Mouse (Mus musculus) adrenal gland, adult 2 months (tissue): ENCODE data around the gene Wdr54. TPM values are rescaled to one million over a fixed set of nuclear protein-coding genes. Genes with fewer than 3 reads are reported as not detected.

ENCODE experiments used
- DNase-seq: peaks from one replicate; pipeline ENCODE4 v3.0.0; 2021
- polyA plus RNA-seq: library from polyadenylated mRNA; depleted of rRNA; stranded (reverse); fragments of >200 nt; gene quantifications from 2 replicates; pipeline ENCODE4 v1.2.3, GENCODE M21; 2012; rRNA removed
- total RNA-seq, 2 experiments: library from RNA; stranded (reverse); gene quantifications; 2 replicates each; pipeline ENCODE4 v1.2.3; 2021

Wdr54 gene
- total and polyA plus RNA-seq, 3 experiments: 2.2 to 4.8 (median 4.7) TPM

DNA sequence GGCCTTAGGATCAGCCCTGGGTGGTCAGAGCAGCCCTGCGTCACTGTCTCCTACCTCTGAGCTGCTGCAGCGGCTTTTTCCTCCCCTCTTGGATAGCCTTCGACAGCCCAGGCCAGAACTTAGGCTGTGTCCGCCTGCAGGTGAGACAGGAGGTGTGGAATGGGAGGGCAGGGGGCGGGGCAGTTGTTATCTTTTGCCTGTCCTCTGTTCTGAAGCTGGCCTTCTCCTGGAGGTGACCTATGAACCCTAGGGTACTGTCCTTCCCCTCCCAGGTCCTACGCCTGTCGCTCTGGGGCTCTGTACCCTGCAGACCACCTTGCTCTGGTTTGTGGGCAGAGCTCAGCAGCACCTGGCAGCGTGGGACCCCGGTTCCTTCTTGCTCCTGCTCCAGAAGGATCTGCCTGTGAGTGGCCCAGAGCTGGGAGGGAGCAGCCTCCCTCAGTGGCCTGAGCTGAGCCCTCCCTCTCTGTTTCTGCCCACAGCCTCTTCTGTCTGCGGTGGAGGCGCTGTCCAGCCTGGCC lies 53.0 kb downstream of the Wdr54 start:
- no peak for DNase-seq

DNA sequence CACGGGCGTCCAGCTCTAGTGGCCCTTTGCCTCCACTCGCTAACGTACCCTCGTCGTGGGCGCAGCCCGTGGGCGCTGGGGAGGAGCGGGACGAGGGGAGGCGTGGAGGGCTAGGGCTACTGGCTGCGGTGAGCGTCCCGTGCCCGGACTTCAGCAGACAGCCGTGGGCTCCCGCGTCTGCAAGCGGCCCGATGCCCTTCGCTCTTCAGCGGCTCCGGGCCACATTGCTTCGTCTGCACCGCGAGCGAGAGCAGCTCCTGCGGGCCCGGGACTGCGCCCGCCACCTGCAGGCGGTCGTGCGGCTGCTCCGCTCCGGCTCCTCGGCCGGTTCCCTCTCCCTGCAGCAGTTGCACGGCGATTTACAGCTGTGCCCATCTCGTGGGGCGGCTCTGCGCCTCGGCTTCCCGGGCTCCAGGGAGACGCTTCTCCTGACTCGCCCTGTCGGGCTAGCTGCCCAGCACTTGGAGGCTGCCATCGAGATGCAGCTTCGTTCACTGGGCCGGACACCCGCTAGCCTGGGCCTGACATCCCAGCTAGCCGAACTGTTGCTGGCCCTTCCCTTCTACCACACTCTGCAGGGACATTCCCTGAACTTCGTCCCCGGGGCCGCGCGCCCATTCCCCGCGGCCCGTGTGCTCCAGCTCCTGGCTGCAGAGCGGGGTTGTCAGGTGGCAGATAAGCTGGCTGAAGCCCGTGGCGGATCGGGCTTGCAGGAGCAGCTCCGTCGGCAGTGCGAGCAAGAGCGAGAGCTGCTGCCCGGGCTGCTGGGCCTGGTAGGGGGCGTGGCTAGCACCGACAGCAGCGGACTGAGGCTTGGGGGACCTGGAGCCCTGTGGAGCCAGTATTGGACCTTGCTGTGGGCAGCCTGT lies 54.3 kb downstream of the Wdr54 start:
- DNase-seq: peak; percentile 85

DNA sequence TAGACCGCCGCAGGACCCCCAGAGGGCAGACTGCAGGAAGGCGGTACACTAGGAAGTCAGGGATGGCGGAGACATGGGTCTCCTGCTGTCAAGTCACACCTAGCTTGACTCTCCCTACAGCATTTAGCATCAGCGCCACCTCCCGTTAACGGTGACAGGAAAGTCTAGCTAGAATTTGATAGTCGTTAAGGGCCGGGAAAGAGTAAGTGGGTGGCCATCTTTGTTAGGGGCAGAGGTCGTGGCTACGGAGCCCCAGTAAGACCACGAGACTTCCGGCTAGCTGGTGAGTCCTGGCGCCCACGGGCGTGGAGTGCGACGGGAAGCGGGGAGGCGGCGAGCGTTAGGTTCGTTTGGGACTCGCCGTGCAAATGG lies 54.9 kb downstream of the Wdr54 start, which contains the start of the genes Ccdc142 and Gm42688:
Gene Ccdc142, plus strand, starts transcription at position 286 of the 372 bp plus-strand sequence.
Gene Gm42688, plus strand, starts transcription at position 302 of the 372 bp plus-strand sequence.
- peak; percentile 94 for DNase-seq

Other genes with a start within 250 kb of the Wdr54 start
- 1 to 10 TPM in 1 of 2 experiments, under 1 TPM in 1; 0.52 to 1.2 TPM for gene Sema4f, start 216.6 kb downstream of the Wdr54 start, total RNA-seq
- gene Sema4f, start 216.6 kb downstream of the Wdr54 start, polyA plus RNA-seq: 1.1 and 1.3 TPM in 2 replicates
- not detected for gene M1ap, start 209.5 kb downstream of the Wdr54 start, total RNA-seq
- 0.07 TPM in 1 of 2 replicates, not detected in the other for gene M1ap, start 209.5 kb downstream of the Wdr54 start, polyA plus RNA-seq
- gene Dok1, start 122.9 kb downstream of the Wdr54 start, total RNA-seq: 10 to 100 TPM in 1 of 2 experiments, 1 to 10 TPM in 1; 7.5 to 13.5 TPM
- gene Dok1, start 122.9 kb downstream of the Wdr54 start, polyA plus RNA-seq: 7.9 and 11.7 TPM in 2 replicates
- 1 to 10 TPM; 1.1 to 3.5 TPM for gene Loxl3, start 122.2 kb downstream of the Wdr54 start, total RNA-seq
- 2.8 and 2.9 TPM in 2 replicates for gene Loxl3, start 122.2 kb downstream of the Wdr54 start, polyA plus RNA-seq
- 100 to 1,000 TPM; 174 to 228 TPM for gene Aup1, start 101.9 kb downstream of the Wdr54 start, total RNA-seq
- gene Aup1, start 101.9 kb downstream of the Wdr54 start, polyA plus RNA-seq: 1,190 and 1,486 TPM in 2 replicates
- 10 to 100 TPM; 42.6 to 63.6 TPM for gene Htra2, start 101.1 kb downstream of the Wdr54 start, total RNA-seq
- 74.2 and 89.8 TPM in 2 replicates for gene Htra2, start 101.1 kb downstream of the Wdr54 start, polyA plus RNA-seq
- 1 to 10 TPM; 2.1 to 2.5 TPM for gene Dqx1, start 98.6 kb downstream of the Wdr54 start, total RNA-seq
- 2.6 and 2.7 TPM in 2 replicates for gene Dqx1, start 98.6 kb downstream of the Wdr54 start, polyA plus RNA-seq
- 10 to 100 TPM in 1 of 2 experiments, 1 to 10 TPM in 1; 4.9 to 15.2 TPM for gene Tlx2, start 86.1 kb downstream of the Wdr54 start, total RNA-seq
- gene Tlx2, start 86.1 kb downstream of the Wdr54 start, polyA plus RNA-seq: 48.7 and 64.4 TPM in 2 replicates
- 10 to 100 TPM; 35.1 to 48.9 TPM for gene Pcgf1, start 78.5 kb downstream of the Wdr54 start, total RNA-seq
- 28.6 and 31.6 TPM in 2 replicates for gene Pcgf1, start 78.5 kb downstream of the Wdr54 start, polyA plus RNA-seq
- gene Lbx2, start 70.0 kb downstream of the Wdr54 start, total RNA-seq: 10 to 100 TPM in 1 of 2 experiments, 1 to 10 TPM in 1; 7.6 to 19.7 TPM
- gene Lbx2, start 70.0 kb downstream of the Wdr54 start, polyA plus RNA-seq: 30.1 and 48.9 TPM in 2 replicates
- gene Ccdc142, start 54.8 kb downstream of the Wdr54 start, total RNA-seq: 1 to 10 TPM; 2.9 to 5.9 TPM
- gene Ccdc142, start 54.8 kb downstream of the Wdr54 start, polyA plus RNA-seq: 34.9 and 38.6 TPM in 2 replicates
- gene Gm42688, start 54.8 kb downstream of the Wdr54 start, total RNA-seq: 1 to 10 TPM; 3.9 to 6.6 TPM
- gene Gm42688, start 54.8 kb downstream of the Wdr54 start, polyA plus RNA-seq: 7.5 and 8.8 TPM in 2 replicates
- gene Mrpl53, start 47.4 kb downstream of the Wdr54 start, total RNA-seq: 100 to 1,000 TPM in 1 of 2 experiments, 10 to 100 TPM in 1; 95.3 to 112 TPM
- gene Mrpl53, start 47.4 kb downstream of the Wdr54 start, polyA plus RNA-seq: 81.0 and 85.8 TPM in 2 replicates
- 10 to 100 TPM; 48.1 to 52.6 TPM for gene Mogs, start 40.9 kb downstream of the Wdr54 start, total RNA-seq
- gene Mogs, start 40.9 kb downstream of the Wdr54 start, polyA plus RNA-seq: 93.2 and 131 TPM in 2 replicates
- gene Wbp1, start 34.8 kb downstream of the Wdr54 start, total RNA-seq: 100 to 1,000 TPM in 1 of 2 experiments, 10 to 100 TPM in 1; 79.1 to 117 TPM
- 388 and 405 TPM in 2 replicates for gene Wbp1, start 34.8 kb downstream of the Wdr54 start, polyA plus RNA-seq
- gene Ino80b, start 31.0 kb downstream of the Wdr54 start, total RNA-seq: 10 to 100 TPM; 16.1 to 27.3 TPM
- gene Ino80b, start 31.0 kb downstream of the Wdr54 start, polyA plus RNA-seq: 90.2 and 102 TPM in 2 replicates
- 10 to 100 TPM in 1 of 2 experiments, 1 to 10 TPM in 1; 9.5 to 10.2 TPM for gene Rtkn, start 20.9 kb downstream of the Wdr54 start, total RNA-seq
- 93.6 and 100 TPM in 2 replicates for gene Rtkn, start 20.9 kb downstream of the Wdr54 start, polyA plus RNA-seq
- 1 to 10 TPM; 1.1 to 1.3 TPM for gene 1700003E16Rik, start within 50 bp of the Wdr54 start, total RNA-seq
- gene 1700003E16Rik, start within 50 bp of the Wdr54 start, polyA plus RNA-seq: 1.0 and 1.4 TPM in 2 replicates
- gene Dctn1, start 9.5 kb upstream of the Wdr54 start, total RNA-seq: 100 to 1,000 TPM; 135 to 138 TPM
- 210 and 211 TPM in 2 replicates for gene Dctn1, start 9.5 kb upstream of the Wdr54 start, polyA plus RNA-seq
- not detected for gene Slc4a5, start 63.4 kb upstream of the Wdr54 start, total RNA-seq
- 0.29 and 0.51 TPM in 2 replicates for gene Slc4a5, start 63.4 kb upstream of the Wdr54 start, polyA plus RNA-seq
- 10 to 100 TPM; 17.8 to 30.8 TPM for gene Mthfd2, start 169.5 kb upstream of the Wdr54 start, total RNA-seq
- gene Mthfd2, start 169.5 kb upstream of the Wdr54 start, polyA plus RNA-seq: 2.5 and 3.8 TPM in 2 replicates
- gene Mob1a, start 169.6 kb upstream of the Wdr54 start, total RNA-seq: 10 to 100 TPM; 62.1 to 77.7 TPM
- 44.4 and 52.1 TPM in 2 replicates for gene Mob1a, start 169.6 kb upstream of the Wdr54 start, polyA plus RNA-seq
- gene Bola3, start 192.8 kb upstream of the Wdr54 start, total RNA-seq: 100 to 1,000 TPM; 204 to 358 TPM
- 303 and 351 TPM in 2 replicates for gene Bola3, start 192.8 kb upstream of the Wdr54 start, polyA plus RNA-seq